Mouse (Mus musculus) small intestine, adult 2 months (tissue): Measurements from ENCODE around the gene G6pdx.

Experiments
- CTCF ChIP-seq: fragments of 200-500 bp; IDR thresholded peaks from 2 replicates; pipeline ENCODE4 v1.5.1; 2012; ENCODE audit warnings: low read depth, mild to moderate bottlenecking, control low read depth, inconsistent platforms, low read length, moderate library complexity, mixed read lengths; ENCODE audit not compliant: insufficient replicate concordance, insufficient read length; ENCODE audit errors: extremely low read depth
- POLR2A ChIP-seq: fragments of 200-500 bp; IDR thresholded peaks from 2 replicates; pipeline ENCODE4 v1.6.1; 2012; ENCODE audit warnings: low read depth, mild to moderate bottlenecking, control low read depth, inconsistent platforms, low read length, moderate library complexity

- no peak for TF ChIP-seq POLR2A
- no peak for TF ChIP-seq CTCF
These were observed 22.3 kb upstream of the G6pdx start for GRCm38 (mm10) chrX:74451157-74451912.
